Comparison of ENCODE assay signal across 8 mouse cellular contexts in the genomic region with DNA sequence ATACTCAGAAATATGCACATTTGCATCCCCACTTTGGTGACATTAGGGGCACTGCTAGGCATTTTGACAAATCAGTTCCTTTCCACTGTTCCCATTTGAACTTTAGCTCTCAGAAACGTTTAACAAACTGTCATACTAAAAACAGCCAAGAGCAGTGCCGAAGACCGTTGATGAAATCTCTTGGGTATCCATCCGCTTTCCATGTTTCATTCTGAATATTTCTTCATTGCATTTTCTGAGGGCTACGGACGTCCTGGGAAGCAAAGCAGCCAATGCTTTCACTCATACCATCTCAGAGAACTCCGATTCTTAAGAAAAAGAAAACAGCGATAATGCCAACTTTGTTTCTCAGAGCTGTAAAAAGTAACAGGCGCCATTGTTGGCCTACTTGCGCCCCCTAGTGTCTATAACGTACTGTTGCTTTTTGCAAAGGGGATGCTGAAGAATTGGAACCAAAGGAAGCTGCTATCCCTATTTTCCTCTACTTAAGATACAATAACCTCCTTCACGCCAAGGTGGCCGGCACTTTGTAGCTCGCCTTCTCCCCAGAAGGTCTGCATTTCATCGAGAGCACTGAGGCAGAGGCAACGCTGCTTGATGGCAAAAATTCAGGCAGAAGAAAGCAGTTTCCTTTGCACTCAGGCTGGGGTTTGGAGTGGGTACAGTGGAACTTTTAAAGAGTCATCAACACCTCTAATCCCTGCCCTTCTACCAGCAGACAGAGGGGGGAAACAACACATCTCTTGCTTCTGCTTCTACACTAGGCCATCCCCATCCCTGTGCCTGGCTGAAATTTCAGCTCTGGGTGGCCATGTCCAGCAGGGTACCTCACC.
DNase-seq lines count a peak whose midpoint lies in the region; ATAC-seq lines count a peak whose summit lies in the region.

No protein-coding gene starts in this region.

- no peaks in the 10 kb centered on the region for H3K27me3 ChIP-seq in hindbrain, embryonic 15.5 days

- H3K27ac ChIP-seq in hindbrain, embryonic 15.5 days (replicated peaks) = peak overlapping the region; percentile 31

- peak overlapping the region; percentile 48 for H3K4me2 ChIP-seq in hindbrain, embryonic 15.5 days

- no peaks in the 10 kb centered on the region for H3K9me3 ChIP-seq in hindbrain, embryonic 15.5 days

- ATAC-seq in common myeloid progenitor, adult 5-6 weeks (replicated peaks; ENCODE audit: low read depth, poor library complexity, severe bottlenecking) = peak; percentile 74
- ATAC-seq in hindbrain, embryonic 15.5 days (ENCODE audit: low FRiP score, low read depth) = peak; percentile 57; the same call in 1 of the 2 replicates
- no peak for ATAC-seq in erythroblast, adult 5-6 weeks (replicated peaks; ENCODE audit: low FRiP score, poor library complexity, severe bottlenecking)

- 10% methylated on average over 16 of the region's 16 CpGs for WGBS in hindbrain, embryonic 15.5 days

- H3K4me1 ChIP-seq in hindbrain, embryonic 15.5 days (replicated peaks) = peaks cover 12% of the 10 kb centered on the region

- H3K4me3 ChIP-seq in hindbrain, embryonic 15.5 days = peak overlapping the region; percentile 26

- H3K9ac ChIP-seq in hindbrain, embryonic 15.5 days = no peak overlapping the region

- H3K36me3 ChIP-seq in hindbrain, embryonic 15.5 days = no peaks in the 10 kb centered on the region

- DNase-seq in adrenal gland, adult 2 months = peak; percentile 80
- DNase-seq in gastrocnemius, adult 18-20 months (ENCODE audit: low spot score) = peak; percentile 63
- DNase-seq in layer of hippocampus, postnatal 36 days = peak; percentile 39 to 57
- DNase-seq in lung, postnatal 10 days = peak; percentile 75
- peak; percentile 80 for DNase-seq in retina, postnatal 1 day
